Mouse (Mus musculus): ENCODE measurements around the gene Gramd1b.

Gramd1b gene

DNA sequence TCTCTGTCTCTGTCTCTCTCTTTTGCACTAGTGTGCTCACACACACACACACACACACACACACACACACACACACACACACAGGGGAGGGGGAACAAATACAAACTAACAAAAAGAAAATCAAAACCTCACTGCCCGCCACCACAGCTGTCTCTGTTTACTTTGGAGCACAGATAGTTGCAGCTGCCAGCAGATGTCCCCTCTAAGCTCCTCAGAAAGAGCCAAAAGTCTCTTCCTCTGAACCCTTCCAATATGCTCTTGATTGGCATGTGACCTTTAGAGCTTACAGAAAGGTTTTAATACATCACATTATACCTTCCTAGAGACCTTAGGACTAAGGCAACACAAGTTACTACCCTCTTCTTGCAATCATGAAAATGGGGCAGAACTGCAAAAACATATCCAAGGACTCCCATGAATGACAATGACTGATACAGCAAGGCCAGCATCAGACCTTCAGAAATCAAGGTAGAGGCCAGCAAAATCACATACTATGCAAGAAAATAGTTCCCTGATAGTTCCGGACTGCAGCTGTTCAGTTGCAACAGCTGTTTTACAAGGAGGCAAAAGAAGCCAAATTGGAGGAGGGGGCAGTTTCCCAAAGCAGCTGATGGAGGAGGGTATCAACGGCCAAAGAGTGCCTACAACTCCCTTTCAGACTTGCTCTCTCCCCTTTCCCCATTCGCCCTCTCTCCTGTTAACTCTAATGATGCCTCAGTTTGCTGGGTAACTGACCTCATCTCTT lies 72.5 kb downstream of the Gramd1b start:
- DNase-seq (ENCODE audit: low spot score in 2 of 2) = no peak

DNA sequence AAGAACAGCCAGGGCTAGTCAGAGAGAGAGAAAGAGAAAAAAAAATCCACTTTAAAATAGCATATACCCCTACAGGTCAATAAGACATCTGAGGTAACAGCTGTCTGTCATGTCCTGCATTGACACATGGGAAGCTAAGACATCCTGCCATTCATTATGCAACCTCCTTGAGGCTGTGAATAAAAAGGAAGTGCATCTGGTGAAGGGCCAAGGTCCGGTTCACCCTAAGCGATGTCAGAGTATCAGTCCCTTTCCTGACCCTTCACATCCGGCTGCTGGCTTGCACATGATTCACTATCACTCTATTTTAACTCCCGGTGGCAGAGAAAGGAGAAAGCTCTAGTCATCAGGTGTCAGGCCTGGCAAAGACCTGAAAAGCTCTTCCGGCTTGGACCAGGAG lies 73.7 kb downstream of the Gramd1b start:
- DNase-seq (ENCODE audit: low spot score in 2 of 2) = no peak

DNA sequence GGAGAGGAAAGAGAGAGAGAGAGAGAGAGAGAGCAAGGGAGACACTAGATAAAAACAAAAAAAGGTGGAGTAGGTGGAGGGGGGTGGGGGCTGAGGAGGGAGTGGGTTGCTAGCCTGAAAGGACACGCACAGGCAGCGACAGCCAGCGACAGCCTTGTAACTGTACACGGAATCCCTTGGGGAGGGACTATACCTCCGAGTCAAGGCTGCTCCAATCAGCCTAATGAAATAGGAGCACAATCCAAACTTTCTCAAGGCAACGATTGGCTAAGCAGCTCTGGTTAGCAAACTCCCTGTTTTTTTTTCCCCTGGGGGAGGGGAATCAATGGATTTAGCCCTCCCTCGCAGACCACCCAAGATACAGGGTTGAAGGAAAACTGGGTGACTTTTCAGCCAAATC lies 75.0 kb downstream of the Gramd1b start:
- no peak for DNase-seq (ENCODE audit: low spot score in 2 of 2)

DNA sequence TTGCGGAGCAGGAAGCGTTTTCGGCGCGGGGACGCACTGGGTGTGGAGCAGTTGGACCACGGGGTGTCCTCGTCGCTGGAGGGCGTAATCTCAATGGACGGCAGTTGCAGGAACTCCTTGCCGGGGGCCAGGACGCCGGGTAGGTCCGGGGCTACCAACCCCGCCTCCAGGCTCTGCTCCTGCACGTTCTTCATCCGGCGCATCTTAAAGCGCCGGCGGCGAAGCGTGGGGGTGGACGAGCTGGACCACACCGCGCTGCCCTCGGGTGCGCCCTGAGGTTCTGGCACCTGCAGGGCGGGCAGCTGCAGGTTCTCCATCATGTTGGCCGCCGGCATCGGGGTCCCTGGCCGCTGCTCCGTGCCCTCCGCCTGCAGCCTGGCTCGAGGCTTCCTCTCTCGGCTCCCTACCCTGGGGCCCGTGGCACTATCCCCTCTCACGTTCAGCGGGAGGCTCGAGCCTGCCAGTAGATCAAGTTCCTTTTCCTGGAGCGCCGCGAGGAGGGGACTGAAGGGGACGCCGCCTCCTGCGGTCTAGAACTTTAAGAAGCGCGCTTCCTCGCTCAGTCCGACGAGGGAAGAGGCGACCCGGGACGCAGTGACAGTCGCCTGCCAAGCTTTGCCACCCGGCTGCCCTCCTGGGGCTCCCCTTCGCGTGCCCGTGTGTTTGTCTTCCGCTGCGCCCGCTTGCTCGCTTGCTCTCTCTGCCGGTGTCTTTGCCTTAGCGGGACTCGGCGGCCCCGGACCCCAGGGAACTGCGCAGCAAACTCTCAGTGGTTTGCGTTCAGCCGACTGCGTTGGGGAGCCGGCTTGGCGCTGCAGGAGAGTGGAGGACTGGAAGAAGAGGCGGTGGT lies 75.6 kb downstream of the Gramd1b start:
- peak; percentile 12 to 34 for DNase-seq (ENCODE audit: low spot score in 2 of 2)

DNA sequence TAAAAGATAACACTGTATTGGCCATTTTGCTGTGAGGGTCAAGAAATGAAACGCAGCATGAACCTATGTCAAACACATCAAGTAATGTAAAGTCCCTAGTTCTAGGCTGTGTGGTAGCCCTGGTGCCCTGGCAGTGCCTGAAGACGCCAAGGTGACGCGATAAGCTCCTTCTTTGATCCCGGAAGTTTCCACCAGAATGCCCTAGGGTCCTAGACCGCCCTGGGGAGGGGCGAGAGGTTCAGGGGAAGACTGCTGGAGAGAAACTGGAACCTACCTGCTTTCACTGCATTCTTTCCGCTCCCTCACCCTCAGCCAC lies 76.2 kb downstream of the Gramd1b start:
- no peak for DNase-seq (ENCODE audit: low spot score in 2 of 2)

DNA sequence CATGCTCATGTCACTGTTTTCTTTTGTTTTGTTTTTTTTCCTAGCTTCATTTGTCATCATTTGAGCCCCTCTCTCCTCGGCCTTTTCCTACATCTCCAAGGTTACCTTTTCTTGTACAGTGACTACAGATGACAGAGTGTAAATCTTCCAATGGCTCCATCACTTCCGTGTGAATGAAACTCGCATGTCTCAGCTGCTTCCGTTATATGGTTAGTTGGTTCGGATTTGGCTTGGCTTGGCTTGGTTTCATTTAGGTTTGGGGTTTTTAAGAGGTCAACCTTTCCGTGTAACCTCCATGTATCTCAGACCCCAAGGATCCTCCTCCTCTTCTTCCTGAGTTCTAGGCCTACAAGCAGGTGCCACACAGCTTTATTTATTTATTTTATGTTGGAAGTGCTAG lies 77.3 kb downstream of the Gramd1b start:
- DNase-seq (ENCODE audit: low spot score in 2 of 2) = no peak

DNA sequence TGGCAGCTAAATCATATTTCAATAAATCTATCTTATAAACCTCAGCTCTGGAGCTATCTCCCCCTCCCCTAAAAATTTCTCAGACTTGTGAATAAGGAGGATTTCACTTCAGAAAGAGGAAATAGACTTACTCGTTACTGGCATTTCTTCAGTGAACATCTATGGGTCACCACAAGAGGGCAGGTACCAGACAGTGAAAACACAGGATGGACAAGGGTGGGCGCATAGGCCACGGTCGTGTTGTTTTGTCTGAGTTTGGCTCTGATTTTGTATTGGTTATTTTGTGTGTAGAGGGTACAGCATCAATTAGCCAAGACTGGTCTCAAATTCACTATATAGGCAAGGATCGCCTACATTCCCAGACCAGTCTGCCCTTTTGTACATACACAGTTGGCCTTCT lies 79.0 kb downstream of the Gramd1b start:
- no peak for DNase-seq (ENCODE audit: low spot score in 2 of 2)

DNA sequence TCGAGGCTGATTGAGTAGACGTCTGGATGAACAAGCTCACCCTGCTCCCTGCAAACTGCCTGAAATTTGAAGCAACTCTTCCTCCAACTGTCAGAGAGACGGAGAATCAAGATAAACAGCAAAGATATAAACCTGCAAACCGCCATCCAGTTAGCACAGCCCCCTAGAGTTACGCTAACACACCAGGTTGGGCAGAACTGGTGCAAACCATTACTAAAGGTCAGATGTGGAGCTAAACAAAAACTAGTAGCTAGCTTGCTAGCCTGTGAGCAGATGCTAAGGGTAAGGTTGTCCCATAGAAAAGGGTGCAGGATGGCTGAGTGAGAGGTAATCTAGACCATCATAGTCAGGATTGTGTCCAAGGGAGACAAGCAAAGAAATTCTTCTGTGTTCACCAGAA lies 80.4 kb downstream of the Gramd1b start:
- DNase-seq (ENCODE audit: low spot score in 2 of 2) = no peak

DNA sequence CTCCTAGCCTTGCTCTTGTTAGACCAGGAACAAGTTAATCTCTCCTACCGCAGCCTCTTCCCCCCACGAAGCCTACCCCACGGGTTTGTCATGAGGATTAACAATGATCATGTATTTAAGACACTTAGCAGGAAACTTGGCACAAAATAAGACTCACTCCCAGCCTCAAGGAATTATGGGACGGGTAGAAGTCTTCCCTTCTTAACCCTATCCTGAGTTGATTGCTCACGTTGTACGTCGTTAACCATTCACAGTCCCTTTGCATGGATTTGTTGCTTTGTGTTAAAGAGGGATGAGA lies 80.8 kb downstream of the Gramd1b start:
- no peak for DNase-seq (ENCODE audit: low spot score in 2 of 2)

DNA sequence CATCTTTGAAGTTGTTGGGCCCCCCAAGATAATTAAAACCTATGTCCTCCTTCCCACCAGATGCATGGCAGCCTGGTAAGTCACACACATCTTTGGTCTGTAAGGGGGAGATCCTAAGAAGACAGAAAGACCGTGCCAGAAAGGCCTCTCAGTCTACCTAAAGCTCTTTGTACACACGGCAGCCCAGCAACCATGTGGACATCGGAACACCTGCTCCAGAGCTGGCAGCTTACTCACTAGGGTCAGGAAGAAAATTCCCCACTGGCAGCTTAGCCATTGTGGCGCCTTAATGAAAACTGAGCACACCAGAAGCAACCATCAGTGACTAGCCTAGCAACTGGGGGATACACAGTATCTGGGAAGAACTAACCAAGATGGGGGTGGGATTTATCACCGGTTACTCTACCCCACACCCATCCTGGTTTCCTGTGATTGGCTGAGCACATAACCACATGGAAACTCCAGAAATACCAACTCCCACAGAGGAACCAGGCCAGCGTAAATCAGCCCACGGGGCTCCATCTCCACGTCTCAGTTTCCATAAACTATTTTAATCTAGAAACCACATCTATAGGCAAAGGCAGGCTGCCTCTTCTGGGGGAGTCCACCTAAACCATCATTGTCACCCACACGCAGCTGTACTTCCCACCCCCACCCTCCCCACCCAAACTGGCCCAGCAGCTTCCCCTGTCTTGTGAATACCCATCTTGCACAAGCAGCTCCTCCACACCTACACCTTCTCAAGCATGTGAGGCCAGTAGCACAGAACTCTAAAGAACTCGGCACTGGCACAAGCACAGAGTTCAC lies 81.4 kb downstream of the Gramd1b start:
- no peak for DNase-seq (ENCODE audit: low spot score in 2 of 2)

DNA sequence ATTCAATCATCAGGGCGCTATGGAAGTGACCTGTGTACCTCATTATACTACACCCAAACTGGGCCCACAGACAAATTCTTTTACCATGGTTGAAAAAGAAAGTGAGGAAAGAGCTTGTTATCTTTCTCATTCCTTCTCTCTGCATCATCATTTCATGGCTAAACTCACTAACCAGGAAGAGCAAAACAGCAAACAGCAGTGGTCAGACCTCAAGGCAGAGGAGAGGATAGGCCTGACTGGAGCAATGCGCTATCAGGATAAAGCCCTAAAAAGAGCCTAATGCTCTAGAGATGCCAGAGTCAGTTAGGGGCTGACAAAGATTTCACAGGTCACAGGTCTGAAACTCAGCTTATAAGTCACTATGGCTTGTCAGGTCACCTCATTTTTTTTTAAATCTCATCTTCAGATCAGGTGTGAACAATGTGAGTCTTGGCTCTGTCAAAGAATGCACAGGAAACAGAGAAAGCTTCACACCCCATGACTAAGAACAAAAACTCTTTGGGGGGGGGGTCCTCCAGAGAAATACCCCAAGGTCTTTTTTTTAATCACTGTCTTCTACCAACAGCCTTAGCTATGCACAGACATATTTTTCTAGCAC lies 82.4 kb downstream of the Gramd1b start:
- DNase-seq (ENCODE audit: low spot score in 2 of 2) = no peak

DNA sequence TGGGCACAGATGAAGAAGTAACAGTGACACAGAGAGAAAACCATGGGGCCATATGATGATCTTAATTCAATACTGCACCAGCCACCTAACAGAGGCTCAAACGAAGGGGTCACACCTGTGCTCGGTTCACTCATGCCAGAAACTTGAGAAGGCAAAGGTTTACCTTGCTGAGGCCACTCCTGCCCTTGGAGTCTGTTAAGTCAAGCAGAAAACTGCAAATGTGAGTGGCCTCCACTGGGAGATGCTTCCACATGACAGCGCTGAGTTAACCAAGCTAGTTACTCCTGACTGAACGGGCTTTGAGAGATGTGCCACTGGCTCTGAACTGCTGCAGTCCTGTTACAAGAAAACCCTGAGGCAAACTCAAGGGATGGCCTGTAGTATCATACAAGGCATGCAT lies 83.9 kb downstream of the Gramd1b start:
- DNase-seq (ENCODE audit: low spot score in 2 of 2) = no peak

DNA sequence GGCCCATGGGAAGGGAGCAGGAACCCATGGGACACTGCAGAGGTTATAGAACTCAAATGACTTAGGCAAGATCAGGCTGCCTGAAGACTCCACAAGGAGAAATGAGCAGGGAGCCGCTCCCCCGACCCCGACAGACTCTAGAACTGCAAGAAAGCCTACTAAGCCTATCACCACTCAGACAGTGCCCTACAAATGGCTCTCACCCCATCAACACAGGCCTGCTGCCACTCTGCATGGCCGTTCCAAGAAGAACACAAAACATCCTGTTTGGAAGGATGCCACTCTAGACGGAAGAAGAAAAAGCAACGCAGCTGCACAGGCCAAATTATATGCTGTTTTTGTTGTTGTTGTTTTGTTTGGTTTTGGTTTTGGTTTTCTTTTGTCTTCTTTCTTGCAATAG lies 86.2 kb downstream of the Gramd1b start:
- no peak for DNase-seq (ENCODE audit: low spot score in 2 of 2)

DNA sequence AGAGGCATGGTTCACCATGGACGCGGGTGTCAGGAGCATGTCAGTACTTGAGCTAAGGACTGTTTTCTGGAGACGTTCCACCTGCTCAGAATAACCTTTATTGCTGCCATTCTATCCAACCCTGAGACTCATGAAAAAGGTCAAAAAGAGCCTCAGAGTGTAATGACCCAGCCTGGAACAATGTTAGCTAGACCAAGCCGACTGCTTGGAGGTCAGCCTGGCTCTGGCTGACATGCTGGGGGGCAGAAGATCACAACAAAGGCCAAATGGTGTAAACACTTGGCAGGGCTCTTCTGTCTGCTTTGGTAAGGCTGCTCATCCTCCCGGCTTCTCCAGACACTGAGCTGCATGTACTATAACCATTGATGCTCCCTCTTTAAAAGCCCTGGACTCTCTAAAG lies 88.4 kb downstream of the Gramd1b start:
- DNase-seq (ENCODE audit: low spot score in 2 of 2) = no peak

DNA sequence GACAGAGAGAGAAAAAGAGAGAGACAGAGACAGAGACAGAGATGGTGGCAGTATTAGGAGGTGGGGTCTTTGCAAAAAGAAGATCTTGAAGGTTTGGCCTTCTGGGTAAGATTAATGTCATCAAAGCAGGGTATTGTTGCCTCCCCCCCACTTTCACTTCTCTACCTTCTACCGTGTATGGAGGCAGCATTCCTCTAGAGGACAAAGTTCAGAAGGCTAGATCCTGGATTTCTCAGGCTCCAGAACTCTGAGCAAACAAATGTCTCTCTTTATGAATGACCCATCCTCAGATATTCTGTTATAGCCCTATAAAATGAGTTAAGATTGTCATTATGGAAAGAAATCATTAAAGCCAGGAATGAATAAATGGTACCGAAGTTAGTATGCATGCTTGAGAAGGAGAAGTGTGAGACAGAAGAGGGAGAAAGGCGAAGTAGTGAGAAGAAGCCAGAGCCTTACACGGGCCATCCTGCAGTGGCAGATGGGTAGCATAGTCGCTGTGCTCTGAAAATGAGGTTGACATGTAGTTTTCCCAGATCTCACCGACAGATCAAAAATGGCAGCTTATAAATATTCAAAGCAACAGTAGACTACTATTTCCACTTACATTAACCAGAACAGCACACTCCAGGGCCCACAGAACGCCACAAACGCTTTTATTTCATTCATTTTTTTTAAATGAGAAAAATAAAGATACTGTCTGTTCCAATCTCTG lies 91.1 kb downstream of the Gramd1b start:
- no peak for DNase-seq (ENCODE audit: low spot score in 2 of 2)

DNA sequence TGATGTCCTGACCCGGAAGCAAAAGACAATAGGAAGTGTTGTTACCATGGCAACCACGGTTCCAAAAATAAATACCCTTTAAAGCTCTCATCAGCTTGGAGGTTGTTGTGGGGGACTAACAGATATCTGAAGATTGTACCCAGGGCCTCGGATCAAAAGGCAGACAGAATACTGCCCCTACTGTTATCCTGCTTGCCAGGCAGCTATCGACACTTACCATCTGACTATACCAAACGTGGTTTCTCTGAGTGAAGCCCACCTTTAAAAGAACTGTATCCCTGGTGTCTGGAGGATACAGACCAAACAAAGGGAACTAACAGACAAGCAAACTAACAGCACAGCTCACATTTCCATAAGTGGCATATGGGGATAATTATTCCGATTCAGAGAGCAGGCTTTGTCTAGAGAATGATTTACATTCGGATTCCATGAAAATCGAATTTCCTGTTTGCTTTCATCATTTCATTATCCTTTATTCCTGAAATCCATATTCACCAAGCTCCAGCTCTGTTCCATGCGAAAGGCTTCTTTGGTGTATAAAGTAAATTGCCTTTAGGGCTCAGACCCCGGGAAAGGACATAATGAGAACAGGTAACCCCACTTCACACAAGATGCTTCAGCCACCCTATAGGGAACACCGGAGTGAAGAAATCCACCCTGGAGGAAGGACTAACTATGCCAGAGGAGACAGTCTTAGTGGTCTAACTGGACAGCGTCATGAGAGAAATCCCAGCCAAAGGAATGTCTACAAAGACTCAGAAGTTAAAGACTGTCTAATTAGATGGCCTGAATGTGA lies 92.3 kb downstream of the Gramd1b start:
- DNase-seq (ENCODE audit: low spot score in 2 of 2) = no peak

DNA sequence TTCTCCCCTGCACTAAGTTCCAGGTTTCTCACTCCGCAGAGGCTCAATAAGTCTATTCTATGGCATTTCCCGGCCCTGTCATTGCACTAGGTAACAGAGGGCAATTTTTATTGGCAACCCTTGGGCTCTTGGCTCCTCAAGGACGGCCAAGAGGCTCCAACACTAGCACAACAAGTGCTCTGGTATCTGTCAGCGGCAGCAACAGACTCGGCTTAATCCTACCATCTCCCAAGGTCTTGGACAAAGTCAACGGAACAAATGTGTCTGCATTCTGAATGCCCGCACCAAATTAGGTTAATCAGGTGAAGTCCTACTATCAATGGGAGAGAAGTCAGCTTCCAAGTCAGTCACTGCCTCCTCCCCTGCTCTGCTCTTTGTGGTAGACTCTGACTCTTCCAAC lies 93.3 kb downstream of the Gramd1b start:
- DNase-seq (ENCODE audit: low spot score in 2 of 2) = no peak

DNA sequence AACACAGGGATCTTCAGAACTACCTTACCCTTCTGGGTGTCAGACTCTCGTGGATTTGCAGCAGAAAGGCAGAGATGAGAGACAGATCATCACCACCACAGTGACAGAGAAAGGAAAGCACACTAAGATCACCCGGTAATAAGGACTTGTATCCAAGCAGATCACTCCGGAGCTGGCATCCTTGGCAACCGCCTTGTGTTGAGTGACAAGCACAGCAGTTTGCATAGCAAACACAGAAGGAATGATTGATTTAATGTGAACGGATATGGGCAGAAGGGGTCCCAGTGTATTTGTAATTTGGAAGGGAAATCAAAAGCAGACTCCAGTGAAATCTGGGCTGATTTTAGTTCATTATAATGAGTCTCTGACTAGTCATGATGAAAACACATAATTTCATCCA lies 97.9 kb downstream of the Gramd1b start:
- DNase-seq (ENCODE audit: low spot score in 2 of 2) = no peak

DNA sequence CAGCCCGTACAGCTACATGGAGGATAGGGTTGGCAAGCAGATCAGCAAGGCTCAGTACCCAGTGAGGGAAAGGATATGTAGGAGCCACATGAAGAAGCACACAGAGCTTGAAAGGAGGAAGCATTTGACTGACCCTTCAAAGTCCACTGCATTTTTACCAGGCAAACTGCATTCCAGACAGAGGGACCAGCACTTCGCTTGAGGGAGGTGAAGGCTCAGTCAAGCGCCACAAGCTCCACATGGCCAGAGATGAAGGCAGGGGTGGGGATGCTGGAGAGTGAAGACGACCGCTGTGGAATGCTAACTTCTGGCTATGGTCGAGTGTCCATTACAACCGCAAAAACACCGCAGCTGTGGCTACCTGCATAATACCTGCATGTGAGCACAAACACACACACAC lies 100.2 kb downstream of the Gramd1b start:
- DNase-seq (ENCODE audit: low spot score in 2 of 2) = no peak

DNA sequence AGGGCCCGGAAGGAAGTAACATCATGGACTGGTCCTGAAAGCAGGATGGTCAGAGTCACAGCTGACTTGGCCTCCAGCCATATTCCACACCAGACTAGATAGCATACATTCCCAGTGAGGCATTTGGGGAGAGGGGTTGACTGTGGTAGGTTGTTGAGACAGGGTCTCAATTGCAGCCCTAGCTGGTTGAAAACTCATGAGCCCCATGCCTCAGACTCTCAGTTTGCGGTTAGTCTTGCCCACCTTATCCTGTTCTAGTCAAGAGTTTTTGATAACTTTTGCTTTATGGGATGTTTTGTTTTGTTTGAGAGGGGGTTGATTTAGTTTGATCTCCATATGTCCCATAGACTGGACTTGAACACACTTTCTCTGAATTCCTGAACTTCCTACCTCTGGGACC lies 103.5 kb downstream of the Gramd1b start:
- no peak for DNase-seq (ENCODE audit: low spot score in 2 of 2)

All from urinary bladder, postnatal 36 days (tissue).